Comparison of ENCODE assay signal across 20 mouse cellular contexts in the genomic region with DNA sequence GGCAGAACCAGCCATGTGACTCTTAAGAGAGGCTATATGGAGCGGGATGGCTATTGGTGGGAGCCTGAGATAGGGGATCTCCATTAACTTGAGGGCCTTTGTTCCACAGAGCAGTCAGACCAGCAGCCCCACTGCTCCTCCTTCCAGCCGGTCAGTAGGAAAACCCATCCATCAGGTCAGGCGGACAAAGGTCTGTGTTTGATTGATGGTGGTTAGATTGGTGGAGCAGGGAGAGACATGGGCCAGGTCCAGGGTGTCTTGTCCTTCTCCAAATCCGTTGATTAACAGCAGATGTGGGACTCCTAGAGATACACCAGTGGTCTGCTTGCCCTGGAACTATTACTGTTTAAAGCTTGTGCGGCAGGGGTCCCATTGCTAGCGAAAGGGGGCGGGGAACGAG. TPM values are rescaled to one million over a fixed set of nuclear protein-coding genes. Genes with fewer than 3 reads are reported as not detected.
A peak's percentile ranks its signal among the peaks of the same experiment; 100 is the strongest.
DNase-seq lines count a peak whose midpoint lies in the region; ATAC-seq and TF ChIP-seq lines count a peak whose summit lies in the region.
"Had no signal": no experiment of that assay in that cellular context is flagged by ENCODE, and none has a peak within 500 bp of the region (broad histone marks: within the 10 kb centered on the region; RNA-seq: fewer than 3 reads in every experiment).

No protein-coding gene starts in this region.

- no peaks in the 10 kb centered on the region for H3K27me3 ChIP-seq in intestine, embryonic 16.5 days (replicated peaks; ENCODE audit: control insufficient read depth, insufficient read depth, low read length)
- H3K27me3 ChIP-seq in intestine, postnatal 0 days (replicated peaks; ENCODE audit: control insufficient read depth, insufficient read depth, low read length): no peaks in the 10 kb centered on the region
- no peaks in the 10 kb centered on the region for H3K27me3 ChIP-seq in midbrain, embryonic 11.5 days (ENCODE audit: control insufficient read depth, insufficient read depth, low read length)
- H3K27me3 ChIP-seq: embryonic facial prominence, embryonic 12.5 days; intestine, embryonic 15.5 days; megakaryocyte, embryonic 14.5 days had no signal

- no peak overlapping the region for H3K4me2 ChIP-seq in intestine, embryonic 16.5 days (ENCODE audit: low read depth, low read length)
- no peak overlapping the region for H3K4me2 ChIP-seq in intestine, postnatal 0 days (replicated peaks; ENCODE audit: low read depth)
- no peak overlapping the region for H3K4me2 ChIP-seq in midbrain, embryonic 11.5 days
- H3K4me2 ChIP-seq: embryonic facial prominence, embryonic 12.5 days; hindbrain, embryonic 14.5 days; intestine, embryonic 15.5 days had no signal

- no peaks in the 10 kb centered on the region for H3K9me3 ChIP-seq in intestine, embryonic 16.5 days (ENCODE audit: control insufficient read depth, low read length)
- no peaks in the 10 kb centered on the region for H3K9me3 ChIP-seq in intestine, postnatal 0 days (ENCODE audit: control insufficient read depth)
- H3K9me3 ChIP-seq in midbrain, embryonic 11.5 days (ENCODE audit: control insufficient read depth, low read length): no peaks in the 10 kb centered on the region
- H3K9me3 ChIP-seq: embryonic facial prominence, embryonic 12.5 days; heart, embryonic 10.5 days; intestine, embryonic 15.5 days; megakaryocyte, embryonic 14.5 days had no signal

- no peak for TF ChIP-seq CTCF in intestine, postnatal 0 days (IDR thresholded peaks at IDR 0.05; ENCODE audit: low read depth)

- H3K9ac ChIP-seq in intestine, embryonic 16.5 days (ENCODE audit: low read depth, low read length): no peak overlapping the region
- no peak overlapping the region for H3K9ac ChIP-seq in intestine, postnatal 0 days (ENCODE audit: low read depth, low read length)
- H3K9ac ChIP-seq in midbrain, embryonic 11.5 days (ENCODE audit: low read length): no peak overlapping the region
- H3K9ac ChIP-seq: embryonic facial prominence, embryonic 12.5 days; hindbrain, embryonic 14.5 days; intestine, embryonic 15.5 days had no signal

- H3K4me1 ChIP-seq in intestine, embryonic 16.5 days (ENCODE audit: control insufficient read depth, insufficient read depth, low read length): peaks cover 48% of the 10 kb centered on the region
- H3K4me1 ChIP-seq in intestine, postnatal 0 days (replicated peaks; ENCODE audit: control insufficient read depth, insufficient read depth, low read length): peaks cover 24% of the 10 kb centered on the region
- H3K4me1 ChIP-seq in midbrain, embryonic 11.5 days (ENCODE audit: control insufficient read depth, insufficient read depth, low read length): no peaks in the 10 kb centered on the region

- H3K4me3 ChIP-seq in intestine, embryonic 16.5 days (ENCODE audit: low read length): no peak overlapping the region
- no peak overlapping the region for H3K4me3 ChIP-seq in intestine, postnatal 0 days (ENCODE audit: low read depth, low read length)
- H3K4me3 ChIP-seq in midbrain, embryonic 11.5 days (ENCODE audit: low read depth, low read length): no peak overlapping the region
- H3K4me3 ChIP-seq: embryonic facial prominence, embryonic 12.5 days; heart, embryonic 10.5 days; intestine, embryonic 15.5 days; megakaryocyte, embryonic 14.5 days had no signal

- ATAC-seq in intestine, embryonic 16.5 days: 0 out of 2 replicates have a peak, but pooled peaks have one; percentile 10
- ATAC-seq in intestine, postnatal 0 days: no peak
- no peak for ATAC-seq in midbrain, embryonic 11.5 days (ENCODE audit: low FRiP score)
- ATAC-seq: forebrain, embryonic 16.5 days; intestine, embryonic 15.5 days had no signal

- WGBS in intestine, embryonic 16.5 days: 41% methylated on average over 8 of the region's 8 CpGs
- WGBS in intestine, postnatal 0 days: 42% methylated on average over 8 of the region's 8 CpGs
- WGBS in midbrain, embryonic 11.5 days: 50% methylated on average over 8 of the region's 8 CpGs

- no peaks in the 10 kb centered on the region for H3K36me3 ChIP-seq in intestine, embryonic 16.5 days (ENCODE audit: control insufficient read depth, insufficient read depth, low read length)
- H3K36me3 ChIP-seq in intestine, postnatal 0 days (ENCODE audit: control insufficient read depth, insufficient read depth): no peaks in the 10 kb centered on the region
- H3K36me3 ChIP-seq in midbrain, embryonic 11.5 days (ENCODE audit: control insufficient read depth, insufficient read depth, low read length): no peaks in the 10 kb centered on the region
- H3K36me3 ChIP-seq: embryonic facial prominence, embryonic 12.5 days; heart, embryonic 10.5 days; intestine, embryonic 15.5 days had no signal

- DNase-seq in NIH3T3 (ENCODE audit: low read depth): peak; percentile 64
- DNase-seq in embryo, embryonic 10.5 days (ENCODE audit: low spot score): peak; percentile 59
- peak; percentile 43 for DNase-seq in mesoderm, embryonic 11.5 days (ENCODE audit: low read depth, low spot score)
- no peak for DNase-seq in midbrain, embryonic 11.5 days (ENCODE audit: low spot score, missing footprints)
- DNase-seq in thymus, postnatal 25 days: no peak
- DNase-seq: adrenal gland, postnatal 14 days; cerebellum, adult 11 months; cerebellum, postnatal 14 days; layer of hippocampus, postnatal 36 days; lung, adult 18-20 months; thymus, adult 18-20 months had no signal

- no peak overlapping the region for H3K27ac ChIP-seq in intestine, embryonic 16.5 days (ENCODE audit: low read length)
- H3K27ac ChIP-seq in intestine, postnatal 0 days (ENCODE audit: low read depth, low read length): no peak overlapping the region
- no peak overlapping the region for H3K27ac ChIP-seq in midbrain, embryonic 11.5 days (ENCODE audit: low read depth, low read length)
- H3K27ac ChIP-seq: embryonic facial prominence, embryonic 12.5 days; heart, embryonic 10.5 days; hindbrain, embryonic 14.5 days; intestine, embryonic 15.5 days; kidney, postnatal 0 days had no signal

RNA-seq across cellular contexts. Expression of gene Timp3, which starts 34.4 kb away (rescaled TPM):
- 43.4 and 43.7 TPM in 2 replicates for polyA plus RNA-seq in intestine, embryonic 16.5 days (2015; fragmentation: Nextera tagmentation; extraction: Ambion mirVana)
- 24.2 and 29.4 TPM in 2 replicates for polyA plus RNA-seq in intestine, postnatal 0 days (2015; fragmentation: Nextera tagmentation; extraction: Ambion mirVana)
- 20.2 and 20.7 TPM in 2 replicates for polyA plus RNA-seq in midbrain, embryonic 11.5 days (2014; fragmentation: Nextera tagmentation; extraction: Ambion mirVana)

Comparison
In these comparisons a context has a peak if more than half of its experiments do, and no peak if none do; other contexts are left out.
1. DNase-seq: peak in NIH3T3 (single experiment), embryo, embryonic 10.5 days (single experiment) and mesoderm, embryonic 11.5 days (single experiment); none in midbrain, embryonic 11.5 days (single experiment) and thymus, postnatal 25 days (single experiment).